Mouse (Mus musculus) cerebellum, adult 2 months (tissue): ENCODE measurements around the gene Cabp1.

Experiments used
- CTCF ChIP-seq: fragments of 200-500 bp; IDR thresholded peaks from 2 replicates; pipeline ENCODE4 v1.5.1; 2011; ENCODE audit warnings: low read depth, mild to moderate bottlenecking, control low read depth, low read length, moderate library complexity, borderline replicate concordance; ENCODE audit not compliant: insufficient read depth
- POLR2A ChIP-seq: fragments of 200-500 bp; IDR thresholded peaks from 2 replicates; pipeline ENCODE4 v1.6.1; 2011; ENCODE audit warnings: low read length, control low read depth, borderline replicate concordance; ENCODE audit not compliant: insufficient read depth

- no peak for TF ChIP-seq CTCF
- TF ChIP-seq POLR2A, result no peak
Measured at GRCm38 (mm10) chr5:115166815-115167194, 27.4 kb downstream of the Cabp1 start.
